Mouse (Mus musculus) ovary, adult 18-20 months (tissue): ENCODE measurements around the gene Satb1.

Experiments
- DNase-seq: peaks from one replicate; pipeline ENCODE4 v3.0.0; 2022; ENCODE audit warnings: low spot score, mixed read lengths

Satb1 gene

DNA sequence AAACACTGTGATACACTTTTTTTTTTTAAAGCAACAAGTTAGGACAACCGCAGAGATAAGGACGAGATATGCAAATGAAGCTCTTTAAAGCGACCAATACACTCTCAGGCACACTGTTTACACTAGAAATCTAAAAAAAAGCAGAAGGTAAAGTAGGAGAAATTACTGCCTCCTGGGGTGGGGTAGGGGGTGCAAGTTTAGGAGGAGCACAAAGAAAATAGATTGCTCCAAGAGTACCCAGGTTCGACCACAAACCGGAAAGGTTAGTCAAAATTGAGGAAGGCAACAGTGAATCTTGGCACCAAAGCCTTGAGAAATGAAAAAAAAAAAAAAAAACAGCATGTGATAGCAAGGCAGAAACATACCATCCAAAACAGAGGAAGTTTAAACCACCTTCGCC, 18.8 kb downstream of the Satb1 start:
- no peak for DNase-seq

DNA sequence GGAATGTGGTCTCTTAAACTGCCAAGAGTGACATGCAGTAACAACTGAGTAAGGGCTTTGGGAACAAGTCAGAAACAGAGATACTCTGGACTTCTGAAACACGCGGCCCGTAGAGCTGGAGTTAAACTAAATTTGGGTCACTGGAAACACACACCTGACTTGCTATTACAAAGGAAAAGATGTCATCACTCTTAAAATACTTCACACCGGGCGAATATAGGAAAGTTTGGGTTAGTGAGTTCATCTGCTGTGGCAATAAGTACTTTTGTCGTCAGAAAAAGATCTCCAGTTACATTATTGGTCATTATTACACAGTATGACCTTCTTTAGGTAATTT, 19.3 kb downstream of the Satb1 start:
- DNase-seq = no peak

GRCm38 (mm10) chr17:51812942-51813783, 19.9 kb downstream of the Satb1 start:
- peak; percentile 41 for DNase-seq

DNA sequence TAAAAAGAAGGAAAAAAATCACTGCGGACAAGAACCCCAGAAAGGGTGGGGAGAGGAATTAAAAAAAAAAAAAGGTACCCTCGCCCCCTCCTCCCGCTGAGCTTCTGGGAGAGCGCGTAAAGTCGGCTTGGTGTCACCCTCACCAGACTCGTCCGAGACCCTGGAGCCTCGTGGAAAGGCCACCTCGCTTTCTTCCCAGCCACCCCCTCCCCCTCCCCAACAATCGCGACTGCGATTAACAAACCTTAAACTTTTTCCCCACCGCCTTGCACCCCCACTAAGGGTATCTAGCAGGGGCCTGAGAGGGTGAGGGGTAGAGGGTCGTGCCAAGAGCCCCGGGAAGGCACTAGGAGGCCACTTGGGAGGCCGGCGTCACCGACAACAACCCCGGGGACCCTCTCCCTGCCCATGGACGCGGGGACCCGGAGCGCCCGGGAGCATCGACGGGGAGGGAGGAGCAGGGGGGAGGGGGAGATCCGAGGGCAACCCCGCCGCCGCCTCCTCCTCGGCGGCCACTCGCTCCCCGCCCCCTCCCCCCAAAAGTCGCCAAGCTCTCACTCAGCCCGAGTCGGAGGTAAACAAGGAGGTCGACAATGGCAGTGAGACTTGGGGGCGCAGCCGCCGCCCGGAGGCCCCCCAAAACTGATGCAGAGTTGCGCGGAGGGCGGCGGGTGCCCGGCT, 20.7 kb downstream of the Satb1 start:
- no peak for DNase-seq

DNA sequence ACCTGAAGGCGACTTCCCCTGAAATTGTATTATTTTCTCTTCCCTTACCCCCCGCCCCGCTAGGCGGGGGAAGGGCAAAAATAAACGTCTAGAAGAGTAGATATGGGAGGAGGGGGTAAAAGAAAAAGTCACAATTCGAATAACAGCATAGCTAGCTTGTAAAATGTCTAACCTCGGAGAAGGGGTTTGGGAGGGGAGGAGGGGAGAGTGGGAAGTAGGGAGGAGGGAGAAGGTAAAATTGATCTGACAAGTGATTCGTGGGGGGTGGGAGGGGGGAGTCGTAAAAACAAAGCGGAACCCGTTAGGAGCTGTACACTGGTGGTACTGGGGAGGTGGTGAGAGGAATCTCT, 21.2 kb downstream of the Satb1 start:
- DNase-seq = no peak

GRCm38 (mm10) chr17:51811086-51811868, 21.8 kb downstream of the Satb1 start:
- DNase-seq = no peak

DNA sequence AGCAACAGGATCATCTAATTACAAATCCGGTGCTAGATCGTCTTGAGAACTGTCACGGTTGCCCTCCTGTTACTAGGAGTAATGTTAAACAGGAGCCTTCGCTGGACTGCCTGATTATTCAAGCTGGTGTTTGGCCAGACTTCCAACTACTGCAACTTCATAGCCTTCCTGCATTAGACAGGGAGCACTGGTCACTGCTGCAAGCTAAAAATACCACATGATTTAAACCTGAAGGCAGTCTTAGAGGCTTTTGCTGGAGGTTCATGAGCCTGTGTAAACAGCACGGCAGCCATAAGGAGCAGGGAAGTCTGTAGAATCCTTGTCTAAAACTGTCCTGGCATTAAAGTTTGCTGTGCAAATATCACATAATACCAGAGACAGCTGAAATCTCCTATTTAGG, 25.7 kb downstream of the Satb1 start:
- no peak for DNase-seq

GRCm38 (mm10) chr17:51806124-51806960, 26.7 kb downstream of the Satb1 start:
- DNase-seq = no peak

DNA sequence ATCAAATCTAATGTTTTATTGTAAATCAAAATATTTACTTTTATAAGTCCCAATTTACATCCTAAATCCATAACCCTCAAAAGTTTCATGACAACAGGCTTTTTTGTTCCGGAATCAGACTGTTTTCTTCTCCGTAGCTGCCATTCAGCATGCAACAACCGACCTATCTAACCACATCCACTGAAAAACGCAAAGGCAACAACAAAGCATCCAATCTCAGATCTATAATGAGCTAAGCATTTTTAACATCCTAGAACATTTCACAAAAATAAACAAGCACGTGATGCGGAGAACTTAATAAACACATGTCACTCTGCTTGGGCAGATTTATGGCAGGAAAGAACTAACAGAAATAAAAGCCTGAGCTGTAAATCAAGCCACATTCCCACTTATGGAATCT, 32.9 kb downstream of the Satb1 start:
- no peak for DNase-seq

- DNase-seq = no peak
These were observed 36.6 kb downstream of the Satb1 start for GRCm38 (mm10) chr17:51796459-51796858.

DNA sequence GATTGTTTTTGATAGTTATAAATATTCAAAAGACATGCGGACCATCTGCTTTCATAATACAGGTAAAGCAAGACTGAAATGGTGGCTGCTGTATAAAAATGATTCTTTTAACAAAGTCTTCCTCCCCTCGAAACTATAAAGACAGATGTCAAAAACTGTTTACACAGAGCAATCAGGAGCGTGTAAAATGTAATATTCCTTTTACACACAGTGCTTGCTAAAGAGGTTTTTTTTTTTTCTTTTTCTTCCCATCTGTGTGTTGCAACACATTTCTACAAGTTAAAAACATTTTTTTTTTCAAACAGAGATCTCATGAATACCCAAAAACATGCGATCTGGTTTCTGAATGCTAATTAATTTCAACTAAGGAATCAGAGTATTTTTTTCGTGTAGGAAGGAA, 41.9 kb downstream of the Satb1 start:
- no peak for DNase-seq

DNA sequence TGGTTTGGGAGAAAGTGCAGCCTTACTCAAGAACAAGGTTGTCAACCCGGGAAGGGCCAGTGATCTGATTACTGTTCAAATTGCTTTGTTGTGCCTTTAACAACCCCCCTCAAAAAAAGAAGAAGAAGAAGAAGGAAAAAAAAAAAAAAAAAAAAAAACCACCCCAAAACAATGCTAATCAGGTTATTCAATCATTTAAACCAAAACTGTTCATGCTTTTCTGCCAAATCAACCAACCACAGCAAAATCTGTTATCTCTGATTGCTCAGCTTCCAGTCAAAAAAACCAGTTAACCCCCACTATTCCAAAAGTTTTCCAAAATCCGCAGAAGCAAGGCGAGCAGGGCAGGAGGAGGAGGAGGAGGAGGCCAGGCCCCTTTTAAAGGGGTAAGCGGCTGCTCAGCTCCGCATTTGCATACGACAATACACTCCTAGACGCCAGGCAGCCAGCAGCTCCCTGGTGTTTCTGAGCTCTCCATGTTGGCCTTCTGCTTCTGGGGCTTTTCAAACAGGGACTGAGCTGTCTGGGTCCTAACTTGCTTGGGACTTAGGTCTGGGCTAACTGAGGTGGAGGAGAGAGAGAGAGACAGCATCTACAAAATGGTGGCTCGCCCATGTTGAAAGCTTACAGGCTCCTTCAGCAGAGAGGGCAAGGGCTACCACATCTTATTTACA, 42.6 kb downstream of the Satb1 start:
- DNase-seq = no peak

- DNase-seq = no peak
These were observed 43.3 kb downstream of the Satb1 start for GRCm38 (mm10) chr17:51789777-51790176.

DNA sequence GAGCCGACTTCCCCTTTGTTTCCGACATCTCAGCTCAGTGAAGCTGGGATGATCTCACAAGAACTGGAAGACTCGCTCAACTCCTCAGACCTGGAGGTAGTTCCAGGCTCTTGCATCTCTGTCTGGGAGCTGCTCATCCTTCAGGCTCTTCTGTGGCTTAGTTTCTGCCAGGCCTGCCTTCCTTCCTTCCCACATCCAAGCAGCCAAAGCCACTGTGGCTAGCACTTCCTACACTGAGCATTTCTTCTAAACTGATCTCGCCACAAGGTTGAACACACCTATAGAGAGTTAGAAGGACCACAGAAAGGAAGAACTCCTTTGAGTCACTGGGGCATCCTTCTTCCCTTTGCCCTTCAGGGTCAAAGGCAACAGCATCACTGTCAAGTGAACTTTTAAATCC, 44.0 kb downstream of the Satb1 start:
- DNase-seq = no peak

DNA sequence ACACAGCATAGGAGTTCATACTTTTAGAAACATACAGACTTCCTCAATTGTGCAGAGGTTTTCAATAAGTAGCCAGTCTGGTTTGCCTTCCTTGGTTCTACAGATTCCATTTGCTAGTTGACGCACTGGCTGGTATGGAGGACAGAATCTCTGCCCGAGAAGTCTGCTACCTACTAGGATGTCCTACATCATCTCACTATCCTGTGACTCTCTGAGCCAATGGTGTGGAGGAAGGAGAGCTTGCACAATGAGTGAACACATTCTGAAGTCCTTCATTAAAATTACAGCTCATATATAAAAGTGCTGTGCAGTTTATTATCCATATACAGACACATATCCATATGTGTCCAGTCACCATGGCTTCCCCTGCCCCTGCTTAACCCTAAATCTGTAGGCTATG, 45.1 kb downstream of the Satb1 start:
- DNase-seq = no peak

DNA sequence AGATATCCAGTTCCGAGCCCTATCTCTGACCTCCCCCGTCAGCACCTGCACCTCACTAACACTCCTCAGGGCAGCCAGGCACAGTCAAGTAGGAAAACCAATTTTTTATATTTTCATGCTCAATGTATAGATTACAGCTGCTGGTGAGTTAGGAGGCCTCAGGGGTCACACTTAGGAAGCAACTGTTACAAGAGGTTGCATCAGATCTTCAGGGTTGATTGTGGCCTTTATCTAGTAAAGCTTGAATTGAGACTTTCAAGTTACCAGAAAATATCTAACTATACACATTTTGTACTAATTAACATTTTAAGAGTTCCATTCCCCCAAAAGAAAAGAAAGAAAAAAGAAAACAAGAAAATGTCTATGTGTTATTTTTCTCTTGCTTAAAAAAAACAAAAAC, 47.0 kb downstream of the Satb1 start:
- DNase-seq = no peak

GRCm38 (mm10) chr17:51784935-51785334, 48.2 kb downstream of the Satb1 start:
- DNase-seq = no peak

DNA sequence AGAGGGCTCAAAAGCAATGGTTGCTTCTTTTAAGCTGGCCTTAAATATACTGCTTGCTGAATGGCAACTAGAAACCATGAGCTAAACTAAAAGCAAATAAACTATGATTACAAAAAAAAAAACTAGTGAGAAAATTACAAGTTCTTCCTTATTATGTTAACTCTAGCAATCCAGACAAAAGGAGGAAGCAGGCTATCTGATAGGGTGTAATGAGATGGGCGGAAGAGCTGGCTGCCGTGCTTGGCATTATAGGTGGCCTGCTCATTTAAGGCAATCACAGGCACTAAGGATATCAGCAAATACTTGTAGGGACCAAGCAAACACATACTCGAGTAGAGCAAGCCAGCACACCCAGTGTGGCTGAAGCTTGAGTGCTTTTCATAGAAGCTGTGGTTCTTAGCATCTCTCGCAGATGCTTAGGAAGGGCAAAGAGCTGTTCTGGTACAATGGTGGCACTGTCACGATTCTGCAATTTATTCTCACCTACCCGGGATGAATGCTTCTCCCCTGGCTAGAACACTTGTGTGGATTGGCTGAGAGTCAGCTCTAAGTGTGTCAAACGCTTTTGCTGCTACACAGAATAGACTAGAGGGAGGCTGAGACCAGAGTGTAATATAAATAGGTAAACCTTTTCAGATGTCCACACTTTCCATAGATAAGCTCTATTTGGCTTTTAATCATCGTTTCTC, 49.4 kb downstream of the Satb1 start:
- DNase-seq = no peak

DNA sequence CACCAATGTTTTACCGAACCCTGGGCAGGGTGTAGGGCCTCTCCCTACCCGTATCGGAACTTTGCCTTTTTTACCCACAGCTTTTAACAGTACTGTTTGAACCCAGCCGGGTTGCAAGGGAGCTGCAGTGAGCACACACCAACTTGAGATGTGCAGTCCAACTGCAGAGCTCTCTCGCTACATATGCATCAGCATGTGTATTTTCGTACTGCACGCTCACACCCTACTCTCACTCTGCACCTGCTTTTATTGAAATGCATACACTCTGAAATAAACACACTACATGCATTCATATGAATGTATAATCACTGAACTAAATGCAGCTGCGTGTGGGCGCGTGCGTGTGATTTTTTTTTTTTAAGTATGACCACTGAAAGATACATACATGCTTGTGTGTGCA, 53.1 kb downstream of the Satb1 start:
- no peak for DNase-seq

- no peak for DNase-seq
These were observed 54.1 kb downstream of the Satb1 start for GRCm38 (mm10) chr17:51778961-51779360.

DNA sequence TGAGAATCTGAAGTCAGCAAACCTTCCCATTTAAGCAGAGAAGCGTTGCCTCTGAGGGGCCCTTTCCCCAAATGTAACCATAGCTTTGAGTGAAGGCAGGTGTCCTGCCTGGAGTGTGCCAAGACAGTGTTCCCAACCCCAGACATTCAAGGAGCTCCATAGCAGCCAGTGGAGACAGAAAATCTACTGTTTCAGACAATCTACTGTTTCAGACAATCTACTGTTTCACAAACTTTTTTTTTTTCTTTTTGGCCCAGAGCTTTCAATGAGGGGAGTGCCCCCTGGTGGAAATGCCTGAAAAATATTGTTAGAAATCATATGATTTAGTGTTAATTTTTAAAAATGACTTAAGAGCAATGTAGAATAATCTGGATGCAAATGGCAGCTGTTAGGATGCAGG, 55.3 kb downstream of the Satb1 start:
- no peak for DNase-seq
